Mouse (Mus musculus): ENCODE results near the gene Ism1. TPM values are rescaled to one million over a fixed set of nuclear protein-coding genes. Genes with fewer than 3 reads are reported as not detected.
A peak's percentile ranks its signal among the peaks of the same experiment; 100 is the strongest.

Gene Ism1
- 0.79 and 0.96 TPM in 2 replicates for polyA plus RNA-seq (2014; fragmentation: Nextera tagmentation; extraction: Ambion mirVana)

GRCm38 (mm10) chr2:139677809-139678274 is at the start of gene Ism1:
Gene Ism1 (plus strand): TSS chr2:139678178.
- DNase-seq (ENCODE audit: low spot score) (peak; percentile 77), ATAC-seq (ENCODE audit: low FRiP score) (peak; percentile 78)
- no peaks in the 10 kb centered on the region for H3K4me1 ChIP-seq (replicated peaks; ENCODE audit: control insufficient read depth, insufficient read depth, low read length)
- H3K27me3 ChIP-seq (ENCODE audit: control insufficient read depth, insufficient read depth, low read length), result peaks cover 4% of the 10 kb centered on the region
- H3K9ac ChIP-seq (ENCODE audit: low read depth, low read length), result peak within 1 kb of the TSS; percentile 86
- H3K27ac ChIP-seq (ENCODE audit: low read depth, low read length), result peak within 1 kb of the TSS; percentile 79
- H3K9me3 ChIP-seq (ENCODE audit: control insufficient read depth, low read length), result no peaks in the 10 kb centered on the region
- no peaks in the 10 kb centered on the region for H3K36me3 ChIP-seq (ENCODE audit: control insufficient read depth, insufficient read depth, low read length)
- 2% methylated on average over 29 of the region's 39 CpGs for WGBS
- peak within 1 kb of the TSS; percentile 100 for H3K4me2 ChIP-seq (replicated peaks; ENCODE audit: low read depth, low read length)
- peak within 1 kb of the TSS; percentile 91 for H3K4me3 ChIP-seq (ENCODE audit: low read depth, low read length)

- Histone ChIP-seq H3K27ac (ENCODE audit: low read depth, low read length) (no peak overlapping the region), H3K4me2 (replicated peaks; ENCODE audit: low read depth, low read length) (no peak overlapping the region), H3K27me3 (ENCODE audit: control insufficient read depth, insufficient read depth, low read length) (no peaks in the 10 kb centered on the region), H3K4me3 (ENCODE audit: low read depth, low read length) (no peak overlapping the region), H3K9ac (ENCODE audit: low read depth, low read length) (no peak overlapping the region), H3K9me3 (ENCODE audit: control insufficient read depth, low read length) (no peaks in the 10 kb centered on the region), H3K4me1 (replicated peaks; ENCODE audit: control insufficient read depth, insufficient read depth, low read length) (no peaks in the 10 kb centered on the region), H3K36me3 (ENCODE audit: control insufficient read depth, insufficient read depth, low read length) (no peaks in the 10 kb centered on the region)
- ATAC-seq (ENCODE audit: low FRiP score) (no peak), DNase-seq (ENCODE audit: low spot score) (no peak)
- WGBS, result 87% methylated on average over 4 of the region's 4 CpGs
Observed at GRCm38 (mm10) chr2:139628731-139629130, 49.2 kb upstream of the Ism1 start.

GRCm38 (mm10) chr2:139629653-139630052 is 48.3 kb upstream of the Ism1 start:
- 91% methylated on average over 3 of the region's 3 CpGs for WGBS
- H3K27me3 ChIP-seq (ENCODE audit: control insufficient read depth, insufficient read depth, low read length), result no peaks in the 10 kb centered on the region
- no peaks in the 10 kb centered on the region for H3K9me3 ChIP-seq (ENCODE audit: control insufficient read depth, low read length)
- no peaks in the 10 kb centered on the region for H3K4me1 ChIP-seq (replicated peaks; ENCODE audit: control insufficient read depth, insufficient read depth, low read length)
- H3K4me3 ChIP-seq (ENCODE audit: low read depth, low read length), result no peak overlapping the region
- H3K36me3 ChIP-seq (ENCODE audit: control insufficient read depth, insufficient read depth, low read length), result no peaks in the 10 kb centered on the region
- no peak overlapping the region for H3K9ac ChIP-seq (ENCODE audit: low read depth, low read length)
- no peak overlapping the region for H3K27ac ChIP-seq (ENCODE audit: low read depth, low read length)
- H3K4me2 ChIP-seq (replicated peaks; ENCODE audit: low read depth, low read length), result no peak overlapping the region
- ATAC-seq (ENCODE audit: low FRiP score) (no peak), DNase-seq (ENCODE audit: low spot score) (no peak)

GRCm38 (mm10) chr2:139634506-139634905 is 43.5 kb upstream of the Ism1 start:
- WGBS, result 76% methylated on average over 4 of the region's 4 CpGs
- no peak overlapping the region for H3K27ac ChIP-seq (ENCODE audit: low read depth, low read length)
- no peaks in the 10 kb centered on the region for H3K4me1 ChIP-seq (replicated peaks; ENCODE audit: control insufficient read depth, insufficient read depth, low read length)
- no peak overlapping the region for H3K4me3 ChIP-seq (ENCODE audit: low read depth, low read length)
- ATAC-seq (ENCODE audit: low FRiP score) (no peak), DNase-seq (ENCODE audit: low spot score) (no peak)
- H3K9me3 ChIP-seq (ENCODE audit: control insufficient read depth, low read length), result no peaks in the 10 kb centered on the region
- no peaks in the 10 kb centered on the region for H3K27me3 ChIP-seq (ENCODE audit: control insufficient read depth, insufficient read depth, low read length)
- no peak overlapping the region for H3K4me2 ChIP-seq (replicated peaks; ENCODE audit: low read depth, low read length)
- H3K36me3 ChIP-seq (ENCODE audit: control insufficient read depth, insufficient read depth, low read length), result no peaks in the 10 kb centered on the region
- no peak overlapping the region for H3K9ac ChIP-seq (ENCODE audit: low read depth, low read length)

- no peaks in the 10 kb centered on the region for H3K36me3 ChIP-seq (ENCODE audit: control insufficient read depth, insufficient read depth, low read length)
- ATAC-seq (ENCODE audit: low FRiP score) (no peak), DNase-seq (ENCODE audit: low spot score) (no peak)
- H3K27me3 ChIP-seq (ENCODE audit: control insufficient read depth, insufficient read depth, low read length), result no peaks in the 10 kb centered on the region
- no peak overlapping the region for H3K9ac ChIP-seq (ENCODE audit: low read depth, low read length)
- H3K4me2 ChIP-seq (replicated peaks; ENCODE audit: low read depth, low read length), result no peak overlapping the region
- H3K27ac ChIP-seq (ENCODE audit: low read depth, low read length), result no peak overlapping the region
- H3K4me1 ChIP-seq (replicated peaks; ENCODE audit: control insufficient read depth, insufficient read depth, low read length), result no peaks in the 10 kb centered on the region
- no peaks in the 10 kb centered on the region for H3K9me3 ChIP-seq (ENCODE audit: control insufficient read depth, low read length)
- 42% methylated on average over 2 of the region's 2 CpGs for WGBS
- H3K4me3 ChIP-seq (ENCODE audit: low read depth, low read length), result no peak overlapping the region
Observed at GRCm38 (mm10) chr2:139637861-139638260, 40.1 kb upstream of the Ism1 start.

- H3K4me3 ChIP-seq (ENCODE audit: low read depth, low read length), result no peak overlapping the region
- H3K27me3 ChIP-seq (ENCODE audit: control insufficient read depth, insufficient read depth, low read length), result no peaks in the 10 kb centered on the region
- H3K27ac ChIP-seq (ENCODE audit: low read depth, low read length), result no peak overlapping the region
- DNase-seq (ENCODE audit: low spot score) (no peak), ATAC-seq (ENCODE audit: low FRiP score) (no peak)
- no peaks in the 10 kb centered on the region for H3K9me3 ChIP-seq (ENCODE audit: control insufficient read depth, low read length)
- H3K36me3 ChIP-seq (ENCODE audit: control insufficient read depth, insufficient read depth, low read length), result no peaks in the 10 kb centered on the region
- WGBS, result 54% methylated on average over 7 of the region's 7 CpGs
- no peaks in the 10 kb centered on the region for H3K4me1 ChIP-seq (replicated peaks; ENCODE audit: control insufficient read depth, insufficient read depth, low read length)
- H3K4me2 ChIP-seq (replicated peaks; ENCODE audit: low read depth, low read length), result no peak overlapping the region
- H3K9ac ChIP-seq (ENCODE audit: low read depth, low read length), result no peak overlapping the region
Observed at GRCm38 (mm10) chr2:139641757-139642385, 36.1 kb upstream of the Ism1 start.

GRCm38 (mm10) chr2:139649518-139649917 is 28.5 kb upstream of the Ism1 start:
- Histone ChIP-seq H3K36me3 (ENCODE audit: control insufficient read depth, insufficient read depth, low read length) (no peaks in the 10 kb centered on the region), H3K4me3 (ENCODE audit: low read depth, low read length) (no peak overlapping the region), H3K4me2 (replicated peaks; ENCODE audit: low read depth, low read length) (no peak overlapping the region), H3K27me3 (ENCODE audit: control insufficient read depth, insufficient read depth, low read length) (no peaks in the 10 kb centered on the region), H3K4me1 (replicated peaks; ENCODE audit: control insufficient read depth, insufficient read depth, low read length) (no peaks in the 10 kb centered on the region), H3K27ac (ENCODE audit: low read depth, low read length) (no peak overlapping the region), H3K9ac (ENCODE audit: low read depth, low read length) (no peak overlapping the region), H3K9me3 (ENCODE audit: control insufficient read depth, low read length) (no peaks in the 10 kb centered on the region)
- WGBS, result 83% methylated on average over 3 of the region's 3 CpGs
- DNase-seq (ENCODE audit: low spot score), result no peak
- no peak for ATAC-seq (ENCODE audit: low FRiP score)

- no peaks in the 10 kb centered on the region for H3K9me3 ChIP-seq (ENCODE audit: control insufficient read depth, low read length)
- no peak overlapping the region for H3K4me3 ChIP-seq (ENCODE audit: low read depth, low read length)
- H3K27me3 ChIP-seq (ENCODE audit: control insufficient read depth, insufficient read depth, low read length), result no peaks in the 10 kb centered on the region
- no peaks in the 10 kb centered on the region for H3K4me1 ChIP-seq (replicated peaks; ENCODE audit: control insufficient read depth, insufficient read depth, low read length)
- H3K4me2 ChIP-seq (replicated peaks; ENCODE audit: low read depth, low read length), result no peak overlapping the region
- 65% methylated on average over 4 of the region's 4 CpGs for WGBS
- no peak overlapping the region for H3K27ac ChIP-seq (ENCODE audit: low read depth, low read length)
- H3K9ac ChIP-seq (ENCODE audit: low read depth, low read length), result no peak overlapping the region
- no peaks in the 10 kb centered on the region for H3K36me3 ChIP-seq (ENCODE audit: control insufficient read depth, insufficient read depth, low read length)
- ATAC-seq (ENCODE audit: low FRiP score), result no peak
- DNase-seq (ENCODE audit: low spot score), result no peak
Observed at GRCm38 (mm10) chr2:139656750-139657149, 21.2 kb upstream of the Ism1 start.

GRCm38 (mm10) chr2:139671838-139672237 is 6.1 kb upstream of the Ism1 start:
- H3K27ac ChIP-seq (ENCODE audit: low read depth, low read length), result no peak overlapping the region
- ATAC-seq (ENCODE audit: low FRiP score), result no peak
- 86% methylated on average over 3 of the region's 3 CpGs for WGBS

More at GRCm38 (mm10) chr2:139671838-139672237, 6.1 kb upstream of the Ism1 start:
- Histone ChIP-seq H3K36me3 (ENCODE audit: control insufficient read depth, insufficient read depth, low read length) (no peaks in the 10 kb centered on the region), H3K4me3 (ENCODE audit: low read depth, low read length) (no peak overlapping the region), H3K4me1 (replicated peaks; ENCODE audit: control insufficient read depth, insufficient read depth, low read length) (no peaks in the 10 kb centered on the region), H3K9ac (ENCODE audit: low read depth, low read length) (no peak overlapping the region), H3K27me3 (ENCODE audit: control insufficient read depth, insufficient read depth, low read length) (no peaks in the 10 kb centered on the region; the same call in 1 of the 2 replicates), H3K9me3 (ENCODE audit: control insufficient read depth, low read length) (no peaks in the 10 kb centered on the region), H3K4me2 (replicated peaks; ENCODE audit: low read depth, low read length) (no peak overlapping the region)
- no peak for DNase-seq (ENCODE audit: low spot score)

All from hindbrain, embryonic 11.5 days (tissue).